Mouse (Mus musculus) left cerebral cortex, adult 18-20 months (tissue): ENCODE results near the gene Srsf9. TPM values are rescaled to one million over a fixed set of nuclear protein-coding genes. Genes with fewer than 3 reads are reported as not detected.
"Not testable (repeated sequence)": the region's sequence is repeated elsewhere in the genome, so short reads cannot be mapped to it uniquely, and the experiment has no call there.

ENCODE experiments used
- DNase-seq, 2 experiments: peaks; one replicate each; pipeline ENCODE4 v3.0.0; 2021 to 2022; ENCODE audit warnings: low spot score in 2 of 2, mixed read lengths in 1 of 2
- long read RNA-seq, 2 experiments: library from polyadenylated mRNA; stranded (forward); transcript quantifications; one replicate each; pipeline ENCODE4 v2.0.0; 2021
- total RNA-seq, 2 experiments: library from RNA; stranded (reverse); gene quantifications; 2 replicates each; pipeline ENCODE4 v1.2.3; 2021

The Srsf9 gene
- total RNA-seq: 10 to 100 TPM; 62.9 to 72.1 TPM
- long read RNA-seq, experiment 1, transcript Srsf9-201 (4 exons, 1,162 nt): minor isoform, 35 of 142 reads
- long read RNA-seq, experiment 1, transcript Srsf9-205 (6 exons, 1,392 nt): major isoform, 38 of 142 reads
- long read RNA-seq, experiment 1, partial matches to known transcripts: 7 of 142 reads
- long read RNA-seq, experiment 1, other reads (novel, unspliced or antisense): 62 of 142 reads
- long read RNA-seq, experiment 2, transcript Srsf9-201 (4 exons, 1,162 nt): major isoform, 31 of 98 reads
- long read RNA-seq, experiment 2, transcript Srsf9-205 (6 exons, 1,392 nt): minor isoform, 20 of 98 reads
- long read RNA-seq, experiment 2, partial matches to known transcripts: 10 of 98 reads
- long read RNA-seq, experiment 2, other reads (novel, unspliced or antisense): 37 of 98 reads

- peak; percentile 92 to 95 for DNase-seq
These were observed at the start of gene Srsf9 for GRCm38 (mm10) chr5:115326875-115327609. Srsf9 (plus strand) TSS chr5:115327177.

DNA sequence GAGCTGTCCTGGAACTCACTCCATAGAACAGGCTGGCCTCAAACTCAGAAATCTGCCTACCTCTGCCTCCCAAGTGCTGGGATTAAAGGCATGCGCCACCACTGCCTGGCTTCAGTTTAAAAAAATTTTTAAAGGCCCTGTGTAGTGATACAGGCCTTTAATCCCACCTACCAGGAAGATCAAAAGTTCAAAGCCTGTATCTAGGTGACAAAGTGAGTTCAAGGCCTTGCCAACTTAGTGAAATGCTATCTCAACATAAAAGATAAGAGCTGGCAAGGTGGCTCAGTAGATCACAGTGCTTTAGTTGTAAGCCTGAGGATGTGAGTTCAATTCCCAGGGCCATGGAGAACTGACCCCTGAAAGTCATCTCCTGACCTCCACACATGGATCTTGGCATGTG, 48.9 kb upstream of the Srsf9 start:
- no peak for DNase-seq

DNA sequence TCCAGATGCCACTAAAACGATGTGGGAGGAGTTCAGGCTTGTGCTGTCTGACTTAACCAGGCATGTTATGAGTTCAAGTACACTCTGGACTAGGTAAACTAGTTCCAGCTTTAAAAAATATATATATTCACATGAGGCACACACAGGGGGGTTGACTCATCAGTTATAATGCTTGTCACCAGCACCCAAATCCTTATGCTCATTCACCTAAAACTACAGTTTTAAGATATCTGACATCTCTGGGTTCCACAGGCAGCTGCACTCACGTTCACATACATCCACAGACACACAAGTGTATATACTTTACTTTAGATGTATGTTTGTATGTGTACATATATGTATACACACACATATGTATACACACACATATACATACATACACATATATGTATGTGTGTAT, 48.2 kb upstream of the Srsf9 start:
- DNase-seq: no peak

- peak; percentile 89 to 93 for DNase-seq
These were observed 47.5 kb upstream of the Srsf9 start, which contains the start of gene Coq5 for GRCm38 (mm10) chr5:115279226-115280049. Coq5 (plus strand) TSS chr5:115279666.

DNA sequence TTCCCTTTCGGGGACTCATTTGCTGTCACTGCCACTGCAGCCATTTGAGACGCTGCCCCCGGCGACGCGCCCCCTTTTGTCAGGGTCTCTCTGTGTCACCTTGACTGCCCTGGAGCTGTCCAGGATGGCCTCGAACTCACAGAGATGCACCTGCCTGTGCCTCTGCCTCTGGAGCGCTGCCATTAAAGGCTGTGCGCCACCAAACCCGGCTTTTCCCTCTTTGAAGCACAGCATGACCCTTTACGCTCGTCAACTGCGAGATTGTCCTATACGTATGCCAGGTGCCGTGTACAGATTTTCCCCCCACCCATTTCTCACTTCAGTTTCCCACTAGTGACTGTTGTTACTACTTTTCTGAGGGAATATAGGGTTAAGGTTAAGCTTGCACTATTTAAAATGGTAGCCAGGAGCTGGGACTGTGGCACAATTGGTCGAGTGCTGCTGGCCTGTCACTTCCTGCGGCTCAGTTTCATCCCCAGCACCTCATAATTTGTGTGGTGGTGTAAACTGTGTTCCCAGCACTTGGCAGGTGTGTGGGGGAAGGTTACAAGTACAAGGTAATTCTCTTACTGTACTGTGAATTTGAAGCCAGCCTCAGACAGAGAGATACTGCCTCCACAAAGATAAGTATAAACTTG, 46.8 kb upstream of the Srsf9 start:
- DNase-seq: no peak

GRCm38 (mm10) chr5:115284735-115285134, 42.2 kb upstream of the Srsf9 start:
- no peak for DNase-seq

GRCm38 (mm10) chr5:115294173-115294572, 32.8 kb upstream of the Srsf9 start:
- DNase-seq: no peak

- DNase-seq: no peak
These were observed 30.6 kb upstream of the Srsf9 start for GRCm38 (mm10) chr5:115296347-115296746.

DNA sequence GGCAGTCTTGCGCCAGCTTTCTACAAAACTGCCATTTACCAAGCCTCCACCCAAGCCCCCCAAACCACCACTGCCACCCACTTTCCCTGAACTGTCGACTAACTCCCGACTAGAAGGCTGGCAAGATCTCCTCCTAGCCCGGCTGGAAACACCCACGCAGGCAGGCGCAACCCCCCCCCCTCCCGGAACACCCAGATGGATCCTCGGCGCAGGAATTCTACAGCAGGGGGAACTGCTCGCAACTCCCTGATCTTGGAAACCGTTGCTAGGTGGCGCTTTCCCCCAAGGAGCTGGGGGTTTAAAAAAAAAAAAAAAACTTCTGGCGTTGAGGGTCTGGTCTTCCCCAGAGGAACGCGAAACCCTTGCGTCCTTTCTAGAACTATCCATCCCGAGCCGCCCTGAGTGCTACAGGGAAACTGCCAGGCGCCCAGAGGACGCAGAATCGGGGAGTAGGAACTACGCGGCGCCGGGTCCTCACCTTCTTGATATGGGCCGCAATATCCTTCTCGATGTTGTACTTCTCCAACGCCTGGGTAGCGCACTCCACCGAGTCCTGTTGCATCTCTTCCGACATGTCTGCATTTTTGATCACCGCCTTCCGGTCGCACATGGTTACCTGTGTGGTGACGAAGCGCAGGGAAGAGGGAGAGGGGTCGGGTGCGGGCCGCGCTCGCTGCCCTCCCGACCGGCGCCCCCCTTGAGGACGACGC, 26.8 kb upstream of the Srsf9 start:
- DNase-seq: peak; percentile 54 to 61

GRCm38 (mm10) chr5:115300792-115301614, 26.0 kb upstream of the Srsf9 start, which contains the start of gene Dynll1:
Dynll1 (minus strand) TSS chr5:115300999.
- DNase-seq: peak; percentile 100

DNA sequence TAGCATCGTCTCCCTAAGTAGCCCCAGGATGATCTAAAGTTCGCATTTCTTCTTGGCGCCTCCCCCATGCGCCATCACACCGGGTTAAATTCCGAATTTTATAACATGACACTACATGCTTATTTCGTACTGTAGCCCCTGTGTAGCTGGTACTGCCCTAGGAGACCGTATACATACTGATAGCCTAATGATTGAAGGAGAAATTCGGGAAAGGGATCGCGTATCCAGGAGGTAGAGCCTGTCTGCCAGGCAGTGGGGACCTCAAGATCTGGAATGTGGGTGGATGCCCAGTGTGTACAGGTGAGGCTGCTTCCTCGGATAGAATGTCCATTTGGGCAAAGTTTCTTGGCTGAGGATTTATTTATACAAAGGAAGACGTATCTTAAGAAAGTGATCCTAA, 25.4 kb upstream of the Srsf9 start:
- DNase-seq: no peak

- not testable (repeated sequence) for DNase-seq
These were observed 24.8 kb upstream of the Srsf9 start for GRCm38 (mm10) chr5:115302190-115302589.

GRCm38 (mm10) chr5:115312354-115312753, 14.6 kb upstream of the Srsf9 start:
- no peak for DNase-seq

DNA sequence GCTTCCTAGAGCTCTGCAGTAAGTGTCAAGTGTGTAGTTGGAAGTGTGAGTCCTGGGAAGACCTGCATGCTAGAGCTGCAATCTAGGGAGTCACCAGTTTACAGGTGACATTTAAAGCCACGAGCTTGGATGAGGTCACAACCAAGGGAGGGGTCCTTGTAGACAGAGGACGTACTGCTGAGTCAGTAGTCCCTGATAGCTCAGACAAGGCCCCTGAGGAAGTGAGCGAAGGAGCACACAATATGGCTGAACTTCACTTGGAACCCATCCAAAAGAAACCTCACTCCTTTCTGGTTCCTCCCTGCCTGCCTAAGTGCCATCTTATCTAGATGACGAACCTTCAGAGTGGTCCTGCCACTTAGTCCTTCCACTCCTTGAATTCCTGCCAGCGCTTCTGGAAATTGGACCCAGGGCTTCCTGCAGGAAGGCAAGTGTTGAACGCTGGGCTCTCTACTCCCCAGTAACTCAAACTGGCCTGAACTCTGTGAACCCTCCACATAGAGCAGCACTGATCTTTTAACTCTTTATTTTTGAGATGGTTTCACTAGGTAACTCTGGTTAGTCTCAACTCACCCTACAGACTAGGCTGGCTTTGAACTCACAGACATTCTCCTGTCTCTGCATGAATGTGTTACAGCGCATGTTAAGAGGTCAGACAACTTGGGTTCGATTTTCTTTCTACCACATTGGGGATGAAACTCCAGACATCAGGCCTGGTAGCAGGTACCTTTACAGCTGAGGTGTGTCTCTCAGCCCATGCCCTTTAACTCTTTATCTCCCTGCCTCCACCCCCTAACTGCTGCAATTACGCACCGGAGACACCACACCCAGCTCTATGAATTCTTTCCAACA, 13.9 kb upstream of the Srsf9 start:
- DNase-seq: no peak

DNA sequence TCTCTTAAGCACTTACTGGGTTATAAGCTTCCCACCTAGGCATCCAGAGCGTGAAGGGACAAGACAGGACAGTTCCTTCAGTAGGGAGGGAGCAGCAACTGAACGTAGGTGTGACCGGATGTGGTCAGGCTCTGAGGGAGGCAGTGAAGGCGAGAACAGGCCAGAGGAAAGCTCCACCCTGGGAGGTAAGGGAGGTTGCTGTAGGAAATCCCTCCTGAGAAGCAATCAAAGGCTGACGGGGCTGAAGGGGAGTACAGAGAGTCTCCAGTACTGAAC, 13.4 kb upstream of the Srsf9 start:
- no peak for DNase-seq

DNA sequence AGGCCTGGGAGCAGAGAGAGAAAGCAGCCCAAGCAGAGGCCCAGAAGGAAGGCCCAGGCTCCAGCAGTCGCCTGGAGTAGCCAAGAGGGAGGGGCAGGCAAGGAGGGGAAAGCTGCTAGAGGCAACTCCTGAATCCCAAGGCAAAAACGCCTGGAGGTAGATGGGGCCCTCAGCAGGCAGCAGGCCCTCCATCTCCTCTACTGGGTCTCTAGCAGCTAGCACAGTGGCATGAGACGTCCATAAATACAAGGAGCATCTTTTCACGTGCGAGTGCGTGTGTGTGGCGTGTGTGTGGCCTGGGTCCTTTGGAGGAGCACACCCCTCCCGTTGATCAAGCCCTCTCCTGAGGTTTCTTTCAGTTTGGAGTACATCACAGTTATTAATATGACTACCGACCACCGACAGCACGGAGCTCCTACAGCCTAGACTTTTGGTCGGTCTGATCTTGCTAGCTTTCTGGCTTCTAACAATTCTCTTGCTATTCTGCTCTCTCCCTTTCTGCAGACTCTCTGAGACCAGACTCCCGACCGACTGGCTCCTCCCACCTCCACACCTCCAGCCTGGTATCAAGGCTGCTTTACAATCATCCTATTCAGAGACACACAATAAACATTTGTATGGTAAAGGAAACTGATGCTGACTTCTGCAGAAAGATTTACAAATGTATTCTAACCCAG, 9.9 kb upstream of the Srsf9 start:
- DNase-seq: no peak

DNA sequence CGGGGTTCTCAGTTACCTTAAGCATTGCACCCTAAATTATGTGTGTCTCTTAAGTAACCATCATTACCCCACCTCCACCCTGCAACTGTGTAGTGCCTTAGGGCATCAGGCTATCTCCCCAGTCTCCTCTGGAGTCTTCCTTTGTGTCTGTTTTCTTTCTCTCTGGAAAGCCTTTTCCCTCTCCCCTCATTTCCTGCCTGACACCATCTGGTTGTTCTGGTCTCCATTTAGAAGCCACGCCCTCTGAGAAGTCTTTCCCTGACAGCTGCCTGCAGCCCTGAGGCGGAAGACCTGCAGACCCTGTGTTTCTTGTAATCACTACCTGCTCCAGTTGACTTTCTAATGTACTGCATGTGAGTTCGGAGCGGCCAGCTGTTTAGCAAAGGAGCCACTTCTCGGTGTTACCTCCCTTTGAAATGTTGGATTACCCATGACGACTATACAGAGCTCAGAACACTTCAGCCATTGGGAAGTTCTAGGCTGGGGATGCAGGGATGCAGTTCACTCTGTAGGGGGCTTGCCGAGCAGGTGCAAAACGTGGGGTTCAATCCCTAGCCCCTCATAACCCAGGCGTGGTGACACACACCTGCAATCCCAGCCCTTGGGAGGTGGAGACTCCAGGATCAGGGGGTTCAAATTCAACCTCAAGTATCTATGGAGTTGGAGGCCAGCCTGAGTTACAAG, 9.2 kb upstream of the Srsf9 start:
- no peak for DNase-seq
